Mouse (Mus musculus) MN1 (cell line): Measurements from ENCODE around the gene Tmem222.

Experiments
- DNase-seq: peaks from one replicate; pipeline ENCODE4 v3.0.0-alpha.2; 2016; ENCODE audit warnings: low spot score

The Tmem222 gene

DNA sequence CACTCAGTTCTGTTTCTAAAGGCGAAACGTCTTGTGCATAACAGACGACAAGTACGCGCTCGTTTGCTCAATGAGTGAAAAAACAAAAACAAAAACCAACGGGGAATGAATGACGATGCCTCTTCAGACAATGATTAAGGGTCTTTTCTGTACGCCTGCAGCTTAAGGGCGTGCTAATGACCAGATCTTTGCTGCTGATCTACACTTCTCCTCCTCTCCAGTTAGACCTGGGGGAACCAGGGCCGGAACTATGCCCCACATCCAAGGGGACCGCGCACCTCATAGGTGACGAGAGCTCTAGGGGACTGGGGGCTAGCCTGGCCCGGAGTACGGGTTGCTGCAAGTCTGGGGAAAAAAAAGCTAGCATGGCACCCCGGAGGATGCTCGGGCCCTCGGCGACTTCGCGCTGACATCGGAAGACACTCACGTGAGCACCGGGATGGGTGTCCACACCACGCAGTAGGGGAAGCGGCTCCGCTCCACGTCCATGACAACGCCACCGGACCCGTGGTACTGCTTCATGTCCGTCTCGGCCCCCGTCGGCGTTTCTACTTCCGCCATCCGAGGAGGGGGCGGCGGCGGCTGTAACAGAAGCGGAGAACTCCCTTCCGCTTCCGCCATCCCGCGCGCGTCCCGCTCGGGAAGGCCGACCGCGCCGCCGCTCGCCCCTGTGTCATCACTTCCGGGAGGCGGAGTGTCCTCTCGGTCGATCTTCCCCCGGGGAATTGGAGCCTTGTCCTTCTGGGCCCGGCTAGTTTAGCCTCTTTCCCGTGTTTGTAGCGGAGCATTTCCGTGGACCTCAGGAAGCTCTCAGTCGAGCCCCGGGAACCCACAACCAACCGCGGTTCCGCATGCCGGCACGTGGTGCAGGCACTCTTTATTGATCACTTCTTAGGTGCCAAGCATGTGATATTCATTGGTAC lies at the start of gene Tmem222:
Gene Tmem222 (minus strand): TSS at position 689 of the 923 bp plus-strand sequence.
- DNase-seq, result peak; percentile 99

DNA sequence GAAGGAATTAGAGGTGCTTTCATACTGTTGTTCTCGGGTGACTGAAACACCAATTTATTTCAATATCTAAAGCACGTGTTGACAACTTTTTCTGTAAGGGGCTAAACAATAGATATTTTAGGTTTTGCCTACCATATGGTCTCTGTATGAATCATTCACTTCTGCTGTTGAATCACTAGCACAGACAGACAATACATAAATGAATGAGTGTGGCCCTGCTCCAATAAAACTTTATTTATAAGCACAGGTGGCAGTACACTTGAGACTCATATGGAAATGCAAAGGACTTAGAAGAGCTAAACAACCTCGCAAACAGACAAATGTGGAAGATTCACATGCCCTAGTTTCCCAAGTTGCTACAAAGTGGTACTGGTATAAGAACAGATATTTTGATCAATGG lies 42.1 kb upstream of the Tmem222 start:
- no peak for DNase-seq

DNA sequence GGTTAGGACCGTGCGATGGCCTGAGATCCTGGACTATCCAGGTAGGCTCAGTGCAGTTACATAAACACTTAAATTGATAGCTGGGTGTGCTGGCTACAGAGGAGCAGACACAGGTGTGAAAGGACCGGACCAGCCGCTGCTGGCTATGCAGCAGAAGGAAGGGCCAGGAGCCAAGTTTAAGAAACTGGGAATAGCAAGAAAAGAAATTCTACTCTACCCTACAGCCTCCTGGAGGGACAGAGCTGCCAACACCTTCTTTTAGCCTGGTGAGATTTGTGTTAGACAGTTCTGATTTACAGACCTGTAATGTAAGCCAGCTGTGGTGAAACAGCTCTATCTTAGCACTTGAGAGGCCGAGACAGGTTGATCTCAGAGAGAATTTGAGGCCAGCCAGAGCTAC lies 38.4 kb upstream of the Tmem222 start:
- DNase-seq, result no peak

DNA sequence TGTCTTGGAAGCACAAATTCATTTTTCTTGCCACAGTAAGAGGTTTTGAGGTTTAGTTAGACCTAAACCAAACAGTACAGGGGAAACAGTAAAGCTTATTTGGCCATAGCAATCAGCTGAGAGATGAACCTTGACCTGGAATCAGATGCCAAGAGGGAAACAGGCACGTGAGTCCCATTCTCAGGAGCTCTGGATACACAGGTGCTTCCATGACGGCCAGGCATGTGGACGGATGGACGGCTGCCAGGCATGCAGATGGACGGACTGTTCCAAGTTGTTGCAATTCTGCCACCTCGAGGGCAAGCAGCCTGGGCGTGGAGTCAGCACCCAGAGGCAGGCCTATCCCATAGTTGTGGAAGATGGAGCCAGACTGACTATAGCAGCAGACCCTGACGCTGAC lies 37.3 kb upstream of the Tmem222 start:
- peak; percentile 69 for DNase-seq

DNA sequence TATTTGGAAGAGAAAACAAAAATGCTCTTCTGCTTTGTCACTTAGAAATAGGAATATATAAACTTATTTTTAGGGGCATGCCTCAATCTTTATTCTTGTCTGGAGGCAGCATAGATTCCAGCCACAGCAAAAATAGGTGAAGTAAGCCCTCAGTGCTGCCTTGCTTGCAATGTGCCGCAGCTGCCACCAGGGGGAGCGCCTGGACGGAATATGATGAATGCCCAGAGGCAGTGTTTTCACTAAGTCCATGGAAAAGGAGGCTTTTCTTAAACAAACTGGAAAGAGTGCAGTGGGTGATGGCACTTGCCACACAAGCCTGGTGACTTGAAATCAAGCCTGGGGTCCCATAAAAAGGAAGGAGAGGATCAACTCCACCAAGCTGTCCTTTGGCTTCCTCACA lies 32.4 kb upstream of the Tmem222 start:
- DNase-seq, result peak; percentile 87

DNA sequence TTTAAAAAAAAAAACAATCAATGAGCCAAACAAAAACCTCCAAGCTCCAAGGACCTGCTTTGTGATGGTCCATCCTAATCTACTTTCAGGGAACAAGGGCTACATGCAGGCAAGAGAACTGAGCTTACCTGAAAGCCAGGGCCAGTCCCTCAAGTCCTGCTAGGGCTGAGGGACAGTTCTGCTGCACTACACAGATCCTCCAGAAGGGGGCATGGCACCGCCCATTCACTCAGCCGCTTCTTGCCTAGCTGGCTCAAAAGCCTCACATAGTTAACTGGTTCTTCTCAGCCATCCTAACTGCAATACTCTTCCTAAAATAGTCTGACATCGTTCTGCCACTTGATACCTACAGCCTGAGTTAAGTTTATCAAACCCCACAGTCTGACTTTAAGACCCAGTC lies 29.7 kb upstream of the Tmem222 start:
- DNase-seq, result peak; percentile 62

DNA sequence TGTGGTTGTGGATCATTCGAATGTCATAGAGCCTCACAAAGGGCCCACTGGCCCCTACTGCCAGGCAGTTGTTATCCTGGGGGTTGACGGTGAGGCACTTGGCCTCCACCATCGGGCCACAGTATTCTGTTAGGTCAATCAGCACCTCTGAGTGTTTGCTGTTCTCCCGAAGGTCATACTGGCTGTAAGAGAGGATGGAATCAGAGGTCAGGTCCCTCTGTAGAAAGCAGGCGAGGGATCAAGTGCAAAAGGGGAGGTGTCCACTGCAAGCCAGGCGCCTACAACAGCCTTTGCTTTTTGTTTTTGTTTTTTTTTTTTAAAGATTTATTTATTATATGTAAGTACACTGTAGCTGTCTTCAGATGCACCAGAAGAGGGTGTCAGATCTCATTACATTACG lies 28.2 kb upstream of the Tmem222 start:
- DNase-seq, result no peak

DNA sequence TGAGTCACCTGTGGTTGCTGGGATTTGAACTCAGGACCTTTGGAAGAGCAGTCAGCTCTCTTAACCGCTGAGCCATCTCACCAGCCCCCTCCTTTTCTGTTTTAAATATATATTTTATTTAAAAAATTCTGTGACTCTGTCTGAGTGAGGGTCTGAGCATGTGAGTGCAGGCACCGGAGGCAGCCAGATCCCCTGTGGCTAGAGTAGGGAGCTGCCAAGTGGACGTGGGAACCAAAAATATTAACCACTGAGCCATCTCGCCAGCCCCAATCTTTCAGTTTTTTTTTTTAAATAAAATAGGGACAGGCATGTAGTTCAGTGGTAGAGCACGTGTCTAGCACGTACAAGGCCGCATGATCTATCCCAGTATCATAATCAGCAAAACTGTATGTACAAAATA lies 27.2 kb upstream of the Tmem222 start:
- DNase-seq, result no peak

DNA sequence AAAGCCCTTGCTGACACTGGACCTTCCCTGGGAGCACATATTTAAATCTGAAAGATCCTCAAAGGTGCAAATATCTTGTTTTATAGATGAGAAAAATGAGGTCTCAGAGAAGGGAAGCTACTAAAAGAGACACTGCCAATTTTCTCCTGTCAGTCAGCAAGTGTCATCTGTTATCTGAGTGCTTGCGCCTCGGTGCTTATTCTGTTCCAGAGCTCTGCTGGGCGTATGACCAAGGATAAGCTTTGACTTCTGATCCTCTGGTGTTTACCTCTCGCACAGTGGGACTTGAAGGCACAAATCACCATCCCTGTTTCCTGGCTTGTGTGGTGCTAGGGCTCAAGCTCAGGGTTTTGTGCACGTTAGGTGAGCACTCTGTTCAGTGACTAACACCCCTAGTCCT lies 25.1 kb upstream of the Tmem222 start:
- no peak for DNase-seq

DNA sequence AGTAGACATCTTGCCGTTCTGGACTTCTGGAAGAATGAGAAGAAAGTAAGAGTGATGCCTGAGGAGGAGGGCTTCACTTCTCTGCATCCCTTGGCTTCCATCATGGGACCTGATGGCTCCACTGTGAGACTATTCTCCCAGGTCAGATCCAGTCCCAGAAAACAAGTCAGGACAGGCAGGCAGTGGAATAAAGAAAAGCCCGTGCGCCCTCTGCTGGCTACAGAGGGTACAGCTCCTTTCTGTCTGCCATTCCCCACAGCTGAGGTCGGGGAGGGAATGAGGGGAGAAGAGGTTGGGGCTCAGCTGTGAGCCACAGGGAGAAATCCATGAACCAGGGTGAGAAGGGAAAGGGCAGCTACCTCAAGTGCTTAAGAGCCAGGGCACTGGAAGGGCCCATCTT lies 24.2 kb upstream of the Tmem222 start:
- DNase-seq, result peak; percentile 71

DNA sequence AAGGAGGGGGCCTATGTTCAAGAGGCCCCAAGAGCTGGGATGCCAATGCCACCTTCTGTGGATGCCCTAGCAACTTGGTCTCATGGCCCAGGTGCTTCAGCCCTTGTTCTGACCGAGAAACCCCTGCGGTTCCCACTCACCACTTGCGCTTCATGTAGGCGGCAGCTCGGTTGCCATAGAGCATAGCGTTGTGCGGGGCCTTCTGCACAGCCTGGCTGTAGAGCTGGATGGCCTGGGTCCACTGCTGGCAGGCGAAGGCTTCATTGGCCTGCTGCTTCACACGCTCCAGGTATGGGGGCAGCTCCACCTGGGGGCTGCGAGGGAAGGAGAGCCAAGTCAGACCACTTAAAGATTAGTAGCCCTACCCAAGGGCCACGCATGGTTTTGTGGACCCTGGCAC lies 22.8 kb upstream of the Tmem222 start:
- no peak for DNase-seq

DNA sequence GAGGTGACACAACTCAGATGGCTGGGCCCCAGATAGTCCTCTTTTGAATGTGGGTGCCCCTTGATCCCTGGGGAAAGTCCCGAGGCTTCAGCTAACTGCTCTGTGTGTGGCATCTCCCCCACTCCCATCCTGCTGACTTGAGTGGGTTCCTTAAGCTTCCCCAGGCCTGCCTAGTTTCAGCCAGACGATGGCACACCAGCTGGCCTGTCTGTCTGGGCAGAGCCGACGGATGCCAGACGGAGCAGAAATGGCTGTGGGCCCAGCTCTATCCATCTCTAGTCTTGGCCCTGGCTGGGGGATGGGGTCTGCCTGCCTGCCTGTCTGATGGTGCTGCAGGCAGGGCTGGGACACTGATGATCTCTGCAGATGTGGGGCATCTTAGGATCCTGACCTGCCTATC lies 22.1 kb upstream of the Tmem222 start:
- peak; percentile 80 for DNase-seq

DNA sequence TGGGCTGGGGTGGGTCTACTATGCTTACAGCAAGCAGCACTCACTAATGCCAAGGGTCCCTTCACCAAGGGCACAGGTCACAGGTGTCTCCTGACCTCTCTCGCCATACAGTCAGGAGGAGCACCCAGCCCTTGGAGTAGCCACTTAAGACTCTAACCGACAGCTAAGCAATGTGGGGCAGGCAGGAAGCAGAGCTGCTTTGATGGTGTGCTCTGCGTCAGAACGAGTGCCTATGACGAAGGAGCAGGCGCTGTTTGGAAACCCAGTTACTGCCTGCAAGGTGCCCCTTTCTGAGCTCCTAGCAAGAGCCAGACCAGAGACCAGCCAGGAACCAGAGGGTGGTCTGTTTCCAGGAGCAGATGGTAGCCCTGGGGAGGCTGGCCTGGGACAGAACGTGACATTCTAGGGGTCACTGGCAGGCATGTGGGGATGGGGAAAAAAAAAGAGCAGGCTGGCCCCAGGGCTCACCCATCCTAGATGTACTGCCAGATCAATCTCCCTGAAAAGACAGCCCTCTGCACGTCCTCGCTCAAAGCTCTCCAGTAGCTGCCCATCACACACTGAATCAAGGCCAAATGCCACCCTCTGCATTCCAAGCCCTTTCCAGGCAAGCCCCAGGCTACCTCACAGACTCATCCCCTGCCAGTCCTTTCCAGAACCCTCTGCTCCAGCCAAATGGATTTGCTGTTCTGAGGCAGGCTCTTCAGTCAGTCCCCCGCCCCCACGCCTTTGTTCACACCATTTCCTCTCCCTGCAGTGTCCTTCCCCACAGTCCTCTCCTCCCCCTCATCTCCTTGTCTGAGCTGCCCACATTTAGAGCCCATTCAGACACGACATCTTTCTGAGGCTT lies 21.1 kb upstream of the Tmem222 start:
- DNase-seq, result peak; percentile 70

DNA sequence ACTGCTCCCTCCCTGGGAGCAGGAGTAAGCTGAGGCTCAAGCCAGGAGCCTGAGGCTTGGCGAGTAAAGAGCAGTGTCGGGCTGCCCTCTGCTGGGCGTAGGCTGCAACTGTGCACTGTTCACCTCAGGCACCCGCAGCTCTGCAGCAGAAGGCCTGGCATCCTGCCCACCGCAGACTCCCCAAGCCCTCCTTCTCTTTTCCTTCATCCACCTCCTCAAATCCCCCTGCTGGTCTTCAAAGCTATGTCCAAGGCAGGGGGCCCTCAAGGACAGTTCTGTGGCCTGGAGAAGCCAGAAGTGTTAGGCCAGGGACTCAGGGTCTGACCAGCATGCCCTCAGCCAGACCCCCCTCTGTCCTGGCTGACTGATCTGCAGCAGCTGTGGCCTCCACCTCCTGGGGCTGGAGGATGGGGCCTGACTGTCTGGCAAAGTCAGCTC lies 20.2 kb upstream of the Tmem222 start:
- DNase-seq, result peak; percentile 86

DNA sequence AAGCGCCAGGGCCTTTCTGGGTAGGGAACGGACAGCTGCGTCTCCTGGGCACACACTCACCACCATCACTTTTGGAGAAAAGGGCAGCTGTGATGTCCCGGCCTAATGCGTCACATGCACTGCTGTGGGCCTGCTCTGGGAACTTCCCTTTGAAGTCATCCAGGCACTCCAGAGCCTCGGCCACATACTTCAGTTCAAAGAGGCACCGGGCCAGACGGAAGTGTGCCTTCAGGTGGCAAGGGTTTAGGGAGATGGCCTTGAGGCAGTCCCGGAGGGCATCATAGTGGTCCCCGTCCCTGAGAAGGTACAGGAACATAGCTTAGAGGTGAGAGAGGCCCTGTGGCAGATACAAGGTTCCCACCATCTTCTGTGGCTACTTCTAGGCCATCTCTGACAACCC lies 19.8 kb upstream of the Tmem222 start:
- peak; percentile 24 for DNase-seq

DNA sequence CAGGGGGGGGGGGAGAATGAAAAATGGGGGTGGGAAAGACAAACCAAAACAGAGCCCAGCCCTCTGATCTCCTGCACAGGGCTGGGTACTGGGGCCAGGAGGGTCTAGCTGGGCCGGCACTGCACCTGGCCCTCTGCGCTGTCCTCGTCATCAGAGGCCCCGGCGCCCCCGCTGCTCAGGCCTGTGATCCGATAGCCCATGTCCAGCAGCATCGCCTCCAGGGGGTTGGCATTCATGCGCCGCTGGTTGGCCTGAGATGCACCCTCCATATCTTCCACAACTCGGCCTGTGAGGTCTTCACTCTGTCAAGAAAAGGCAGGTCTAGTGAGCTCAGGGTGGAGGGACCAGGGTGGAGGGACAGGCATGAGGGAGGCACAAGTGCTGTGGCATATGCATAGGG lies 16.5 kb upstream of the Tmem222 start:
- no peak for DNase-seq

DNA sequence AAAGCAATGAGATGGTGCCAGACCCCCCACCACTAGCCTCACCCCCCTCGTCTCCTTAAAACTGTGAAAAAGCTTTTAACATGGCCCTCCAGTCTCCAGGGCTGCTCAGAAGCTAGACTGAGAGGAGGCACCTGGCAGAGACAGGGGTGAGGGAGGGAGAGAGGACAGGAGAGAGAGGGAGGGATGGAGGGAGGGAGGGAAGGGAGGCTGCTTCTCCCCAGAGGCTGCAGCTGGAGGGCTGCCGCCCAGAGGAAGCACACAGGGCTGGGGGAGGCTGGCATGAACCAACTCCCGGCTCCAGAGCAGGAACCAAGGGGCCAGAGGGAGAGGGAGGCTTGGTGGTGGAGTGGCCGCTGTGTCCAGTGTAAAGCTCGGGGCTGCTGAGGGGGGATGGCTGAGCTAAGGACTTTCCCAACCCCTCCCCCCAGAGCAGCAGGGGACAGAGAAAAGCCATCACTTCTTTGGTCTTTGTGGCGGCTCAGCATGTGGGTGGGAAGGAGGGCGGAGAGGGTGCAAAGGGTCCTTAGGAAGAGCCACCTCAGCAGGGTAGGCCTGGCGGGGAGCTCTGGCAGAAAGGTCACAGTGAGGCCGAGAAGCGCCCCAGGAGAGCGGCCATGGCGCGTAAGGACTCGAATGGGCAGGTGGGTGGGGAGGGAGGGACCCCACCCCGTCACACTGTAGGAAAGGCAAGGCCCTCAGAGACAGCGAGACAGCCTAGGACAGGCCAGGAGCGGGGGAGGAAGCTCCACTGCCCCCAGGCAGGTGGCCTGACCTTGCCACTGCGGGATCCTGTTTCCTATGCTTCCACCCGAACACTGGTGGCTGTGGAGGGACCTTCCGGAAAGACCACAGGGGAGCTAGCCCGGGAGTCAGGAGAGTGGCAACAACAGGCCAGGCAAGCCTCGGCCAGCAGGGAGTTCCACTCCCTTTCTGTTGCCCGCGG lies 15.6 kb upstream of the Tmem222 start:
- DNase-seq, result peak; percentile 79

DNA sequence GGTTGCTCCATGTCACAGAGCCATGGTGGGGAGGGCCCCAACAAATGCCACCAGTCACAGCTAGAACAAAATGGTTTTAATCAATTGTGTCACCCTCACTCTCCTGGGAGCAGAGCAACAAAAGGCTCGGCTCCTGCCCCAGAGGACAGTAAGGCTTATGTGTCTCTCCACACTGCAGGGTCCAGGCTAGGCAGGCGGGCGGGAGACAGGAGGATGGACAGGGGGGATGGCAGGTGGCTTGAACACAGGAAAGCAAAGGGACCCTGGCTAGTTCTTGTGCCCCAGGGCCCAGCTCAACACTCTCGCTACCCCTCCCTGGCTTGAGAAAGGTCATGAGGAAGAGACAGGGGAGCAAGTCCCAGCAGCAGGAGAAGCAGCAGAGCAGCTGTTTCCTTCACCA lies 14.8 kb upstream of the Tmem222 start:
- DNase-seq, result no peak

DNA sequence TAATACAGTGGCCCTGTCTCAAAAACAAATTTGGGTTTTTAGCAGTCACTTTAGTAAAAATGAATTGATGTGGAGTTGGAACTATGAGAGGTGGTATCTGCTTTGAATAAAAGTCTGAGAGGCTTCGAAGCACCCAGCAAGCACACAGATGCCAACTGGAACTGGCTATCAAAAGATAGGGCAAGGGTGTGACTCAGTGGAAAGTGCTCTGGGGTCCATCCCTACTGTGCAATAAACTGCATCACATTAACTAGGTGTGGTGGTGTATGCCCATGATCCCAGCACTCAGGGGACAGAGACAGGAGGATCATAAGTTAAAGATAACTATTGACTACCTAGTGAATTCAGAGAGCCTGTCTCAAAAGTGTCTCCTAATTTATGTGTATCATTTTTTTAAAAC lies 13.7 kb upstream of the Tmem222 start:
- no peak for DNase-seq

DNA sequence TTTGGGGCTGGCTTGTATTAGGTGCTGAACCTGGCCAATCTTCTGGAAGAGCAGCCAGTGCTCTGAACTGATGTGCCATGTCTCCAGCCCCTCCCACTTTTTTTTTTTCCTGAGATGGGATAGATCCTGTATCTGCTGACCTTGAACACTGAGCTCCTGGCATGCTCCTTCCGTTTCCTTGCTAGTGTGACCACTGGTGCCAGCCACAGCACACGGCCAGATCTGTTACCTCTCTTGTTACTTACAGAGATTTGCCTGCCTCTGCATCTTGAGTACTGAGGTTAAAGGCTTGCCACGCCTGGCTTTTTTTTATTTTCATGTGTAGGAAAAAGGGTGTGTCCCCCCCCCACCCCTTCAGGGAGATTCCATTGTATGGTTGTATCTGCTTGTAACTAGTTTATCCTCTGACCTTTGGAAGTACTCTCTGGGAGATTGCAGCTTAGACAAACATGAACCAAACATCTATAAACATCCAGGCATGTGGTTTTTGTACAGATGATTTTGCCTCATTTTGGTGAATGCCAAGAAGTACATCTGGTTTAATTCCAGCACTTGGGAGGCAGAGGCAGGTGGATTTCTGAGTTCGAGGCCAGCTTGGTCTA lies 9.0 kb upstream of the Tmem222 start:
- no peak for DNase-seq

DNA sequence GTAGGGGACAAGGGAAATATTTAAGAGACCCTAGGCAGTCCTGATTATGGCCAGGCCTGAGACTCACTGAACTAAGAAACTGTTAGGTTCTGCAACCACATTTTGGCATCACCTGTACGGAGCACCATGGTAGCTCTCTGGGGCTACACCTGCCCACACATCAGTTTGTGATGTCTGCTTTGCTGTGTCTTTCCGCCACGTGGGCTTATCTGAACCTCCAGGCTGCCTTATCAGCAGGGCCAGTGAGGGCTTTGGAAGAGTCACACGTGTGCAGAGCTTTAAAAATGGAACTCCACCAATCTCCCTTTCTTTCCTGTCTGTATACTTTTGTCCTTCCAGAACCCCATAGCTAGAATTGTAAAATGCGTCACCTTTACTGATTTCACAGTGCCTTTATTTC lies 8.4 kb upstream of the Tmem222 start:
- DNase-seq, result no peak

DNA sequence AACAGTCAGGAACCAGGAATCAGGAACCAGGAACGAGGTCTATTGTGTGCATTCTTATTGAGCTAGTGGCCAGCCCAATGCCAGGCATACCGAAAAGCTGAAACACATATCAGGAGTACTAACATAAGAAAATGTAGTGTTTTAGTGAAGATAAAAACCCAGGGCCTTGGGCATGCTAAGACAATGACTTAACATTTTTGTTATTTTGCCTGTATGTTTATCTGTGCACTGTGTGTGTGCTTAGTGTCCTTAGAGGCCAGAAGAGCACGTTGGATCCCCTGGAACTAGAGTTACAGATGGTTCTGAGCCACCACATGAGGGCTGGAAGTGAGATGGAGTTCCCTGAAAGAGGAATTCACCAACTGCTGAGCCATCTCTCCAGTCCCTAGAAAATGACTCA lies 7.7 kb upstream of the Tmem222 start:
- DNase-seq, result no peak
